In genomic region chr17:85915870-85916269, GRCm38 (mm10) we compare ENCODE assay signal across 25 mouse cellular contexts.
"Had no signal": no experiment of that assay in that cellular context is flagged by ENCODE, and none has a peak within 500 bp of the region (broad histone marks: within the 10 kb centered on the region; RNA-seq: fewer than 3 reads in every experiment).

No protein-coding gene starts in this region.

- H3K9ac ChIP-seq: embryonic facial prominence, embryonic 12.5 days; embryonic facial prominence, embryonic 13.5 days; embryonic facial prominence, embryonic 15.5 days; forebrain, embryonic 12.5 days; forebrain, embryonic 13.5 days; forebrain, embryonic 15.5 days; forebrain, postnatal 0 days had no signal

- H3K4me3 ChIP-seq: embryonic facial prominence, embryonic 10.5 days; embryonic facial prominence, embryonic 12.5 days; embryonic facial prominence, embryonic 13.5 days; embryonic facial prominence, embryonic 15.5 days; erythroblast, embryonic 14.5 days; forebrain, embryonic 10.5 days; forebrain, embryonic 12.5 days; forebrain, embryonic 13.5 days; forebrain, embryonic 15.5 days; heart, adult 2 months; heart, embryonic 10.5 days had no signal

- H3K27ac ChIP-seq: embryonic facial prominence, embryonic 10.5 days; embryonic facial prominence, embryonic 12.5 days; embryonic facial prominence, embryonic 13.5 days; embryonic facial prominence, embryonic 15.5 days; forebrain, embryonic 10.5 days; forebrain, embryonic 12.5 days; forebrain, embryonic 13.5 days; forebrain, embryonic 15.5 days; heart, adult 2 months; heart, embryonic 10.5 days had no signal

- H3K27me3 ChIP-seq: embryonic facial prominence, embryonic 12.5 days; embryonic facial prominence, embryonic 13.5 days; forebrain, embryonic 12.5 days; forebrain, embryonic 13.5 days; forebrain, embryonic 15.5 days had no signal

- H3K36me3 ChIP-seq: embryonic facial prominence, embryonic 10.5 days; embryonic facial prominence, embryonic 12.5 days; embryonic facial prominence, embryonic 13.5 days; embryonic facial prominence, embryonic 15.5 days; forebrain, embryonic 10.5 days; forebrain, embryonic 12.5 days; forebrain, embryonic 15.5 days; heart, embryonic 10.5 days had no signal

- H3K9me3 ChIP-seq: embryonic facial prominence, embryonic 10.5 days; embryonic facial prominence, embryonic 12.5 days; embryonic facial prominence, embryonic 13.5 days; embryonic facial prominence, embryonic 15.5 days; forebrain, embryonic 10.5 days; forebrain, embryonic 12.5 days; forebrain, embryonic 13.5 days; forebrain, embryonic 15.5 days; heart, embryonic 10.5 days had no signal

- DNase-seq: cerebellum, adult 9-10 months; cerebellum, adult 9-11 months; cerebellum, postnatal 10 days; cerebellum, postnatal 14 days; cerebellum, postnatal 25 days; cerebellum, postnatal 36 days; embryo, embryonic 11 days; forebrain, postnatal 0 days; gastrocnemius, postnatal 10 days; gastrocnemius, postnatal 14 days; gastrocnemius, postnatal 25 days; gastrocnemius, postnatal 36 days; heart, adult 11 months; heart, adult 18-20 months; heart, adult 2 months had no signal

- H3K4me1 ChIP-seq: embryonic facial prominence, embryonic 15.5 days; forebrain, embryonic 15.5 days had no signal

- H3K4me2 ChIP-seq: embryonic facial prominence, embryonic 12.5 days; embryonic facial prominence, embryonic 13.5 days; embryonic facial prominence, embryonic 15.5 days; forebrain, embryonic 12.5 days; forebrain, embryonic 13.5 days; forebrain, embryonic 15.5 days had no signal
